Mouse (Mus musculus) layer of hippocampus, postnatal 10 days (tissue): ENCODE measurements around the gene Kcnn3. TPM values are rescaled to one million over a fixed set of nuclear protein-coding genes. Genes with fewer than 3 reads are reported as not detected.

Experiments
- DNase-seq, 2 experiments: peaks; one replicate each; pipeline ENCODE4 v3.0.0; 2021; ENCODE audit warnings: low spot score in 2 of 2
- total RNA-seq, 2 experiments: library from RNA; stranded (reverse); gene quantifications; 2 replicates each; pipeline ENCODE4 v1.2.3; 2021

Kcnn3 gene
- total RNA-seq, 2 experiments from 2014 or later: 28.5 to 30.3 TPM

- DNase-seq: no peak
Measured at GRCm38 (mm10) chr3:89561386-89561785, 41.4 kb downstream of the Kcnn3 start.

- no peak for DNase-seq
Measured at GRCm38 (mm10) chr3:89565371-89565770, 45.4 kb downstream of the Kcnn3 start.

- no peak for DNase-seq
Measured at GRCm38 (mm10) chr3:89569058-89569457, 49.1 kb downstream of the Kcnn3 start.

GRCm38 (mm10) chr3:89569707-89570324 lies 49.9 kb downstream of the Kcnn3 start:
- no peak for DNase-seq

GRCm38 (mm10) chr3:89570362-89570761 lies 50.4 kb downstream of the Kcnn3 start:
- DNase-seq: no peak

GRCm38 (mm10) chr3:89574260-89574659 lies 54.3 kb downstream of the Kcnn3 start:
- DNase-seq: no peak

- no peak for DNase-seq
Measured at GRCm38 (mm10) chr3:89576381-89576780, 56.4 kb downstream of the Kcnn3 start.

GRCm38 (mm10) chr3:89577154-89577553 lies 57.2 kb downstream of the Kcnn3 start:
- DNase-seq: no peak

- DNase-seq: no peak
Measured at GRCm38 (mm10) chr3:89578083-89578482, 58.1 kb downstream of the Kcnn3 start.

- DNase-seq: no peak
Measured at GRCm38 (mm10) chr3:89578803-89579202, 58.8 kb downstream of the Kcnn3 start.

- DNase-seq: no peak
Measured at GRCm38 (mm10) chr3:89584254-89584653, 64.3 kb downstream of the Kcnn3 start.

GRCm38 (mm10) chr3:89588436-89588835 lies 68.5 kb downstream of the Kcnn3 start:
- no peak for DNase-seq

- no peak for DNase-seq
Measured at GRCm38 (mm10) chr3:89589321-89589720, 69.4 kb downstream of the Kcnn3 start.

- no peak for DNase-seq
Measured at GRCm38 (mm10) chr3:89590386-89590785, 70.4 kb downstream of the Kcnn3 start.

- DNase-seq: no peak
Measured at GRCm38 (mm10) chr3:89591461-89591860, 71.5 kb downstream of the Kcnn3 start.

- no peak for DNase-seq
Measured at GRCm38 (mm10) chr3:89592809-89593208, 72.8 kb downstream of the Kcnn3 start.

GRCm38 (mm10) chr3:89593524-89593923 lies 73.6 kb downstream of the Kcnn3 start:
- DNase-seq: no peak

- DNase-seq: no peak
Measured at GRCm38 (mm10) chr3:89598361-89598760, 78.4 kb downstream of the Kcnn3 start.

GRCm38 (mm10) chr3:89598967-89599366 lies 79.0 kb downstream of the Kcnn3 start:
- no peak for DNase-seq

- DNase-seq: no peak
Measured at GRCm38 (mm10) chr3:89601060-89601459, 81.1 kb downstream of the Kcnn3 start.

- DNase-seq: no peak
Measured at GRCm38 (mm10) chr3:89603300-89603699, 83.3 kb downstream of the Kcnn3 start.

GRCm38 (mm10) chr3:89605235-89605634 lies 85.3 kb downstream of the Kcnn3 start:
- no peak for DNase-seq

- DNase-seq: no peak
Measured at GRCm38 (mm10) chr3:89607327-89607726, 87.4 kb downstream of the Kcnn3 start.

- no peak for DNase-seq
Measured at GRCm38 (mm10) chr3:89612048-89612447, 92.1 kb downstream of the Kcnn3 start.
